Mouse (Mus musculus) lung, postnatal 0 days (tissue): ENCODE measurements at regions not wholly inside any gene's neighbourhood (a gene's known extent, or its start where the extent isn't known, plus 50 kb on each side); places are given as distances from the start of the nearest gene placed in this dataset.

ENCODE experiments used
- CTCF ChIP-seq: IDR thresholded peaks from 2 replicates; pipeline ENCODE4 v1.5.1; 2016; ENCODE audit warnings: antibody characterized with exemption, mild to moderate bottlenecking
- EP300 ChIP-seq: IDR thresholded peaks from 2 replicates; pipeline ENCODE4 v1.6.1; 2016; ENCODE audit warnings: antibody characterized with exemption, mild to moderate bottlenecking, control low read depth

- TF ChIP-seq CTCF (no peak), EP300 (no peak)
Observed at GRCm38 (mm10) chr14:48019331-48019730, 101.3 kb upstream of the Peli2 start.
